Mouse (Mus musculus) large intestine, adult 2 months (tissue): ENCODE measurements at regions not wholly inside any gene's neighbourhood (a gene's known extent, or its start where the extent isn't known, plus 50 kb on each side); places are given as distances from the start of the nearest gene placed in this dataset.

Source experiments
- DNase-seq: peaks from one replicate; pipeline ENCODE4 v3.0.0-alpha.2; 2012; ENCODE audit warnings: low read depth, low spot score
- WGBS: fragments of 180-500 bp; shearing (Covaris S2); methylation state at CpG from one replicate; pipeline ENCODE4 v1.1.7; 2018; 5-methylcytosine and 5-hydroxymethylcytosine counted together

GRCm38 (mm10) chr6:99811842-99812241 lies 85.7 kb upstream of the Prok2 start:
- WGBS, result 49% methylated on average over 4 of the region's 4 CpGs
- DNase-seq, result peak; percentile 8

- 24% methylated on average over 9 of the region's 9 CpGs for WGBS
- DNase-seq, result peak; percentile 76
These were observed 85.0 kb upstream of the Prok2 start for GRCm38 (mm10) chr6:99810974-99811798.

DNA sequence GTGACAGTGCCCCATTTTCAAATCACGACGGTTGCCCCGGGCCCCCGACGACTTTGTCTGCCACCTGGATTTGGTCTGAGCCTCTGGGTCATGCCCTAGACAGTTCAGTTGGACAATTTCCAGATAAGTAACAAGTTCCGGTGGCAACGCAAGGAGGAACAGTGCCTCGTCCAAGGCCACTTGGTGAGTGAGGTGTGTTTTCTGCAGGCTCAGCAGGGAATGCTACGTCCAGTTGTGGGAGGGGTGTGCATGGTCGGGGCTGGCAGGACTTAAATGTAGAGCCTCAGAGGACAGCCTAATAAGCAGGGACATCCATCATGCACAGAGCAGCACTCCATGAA lies 78.7 kb upstream of the Prok2 start:
- no peak for DNase-seq
- 21% methylated on average over 10 of the region's 10 CpGs for WGBS

DNA sequence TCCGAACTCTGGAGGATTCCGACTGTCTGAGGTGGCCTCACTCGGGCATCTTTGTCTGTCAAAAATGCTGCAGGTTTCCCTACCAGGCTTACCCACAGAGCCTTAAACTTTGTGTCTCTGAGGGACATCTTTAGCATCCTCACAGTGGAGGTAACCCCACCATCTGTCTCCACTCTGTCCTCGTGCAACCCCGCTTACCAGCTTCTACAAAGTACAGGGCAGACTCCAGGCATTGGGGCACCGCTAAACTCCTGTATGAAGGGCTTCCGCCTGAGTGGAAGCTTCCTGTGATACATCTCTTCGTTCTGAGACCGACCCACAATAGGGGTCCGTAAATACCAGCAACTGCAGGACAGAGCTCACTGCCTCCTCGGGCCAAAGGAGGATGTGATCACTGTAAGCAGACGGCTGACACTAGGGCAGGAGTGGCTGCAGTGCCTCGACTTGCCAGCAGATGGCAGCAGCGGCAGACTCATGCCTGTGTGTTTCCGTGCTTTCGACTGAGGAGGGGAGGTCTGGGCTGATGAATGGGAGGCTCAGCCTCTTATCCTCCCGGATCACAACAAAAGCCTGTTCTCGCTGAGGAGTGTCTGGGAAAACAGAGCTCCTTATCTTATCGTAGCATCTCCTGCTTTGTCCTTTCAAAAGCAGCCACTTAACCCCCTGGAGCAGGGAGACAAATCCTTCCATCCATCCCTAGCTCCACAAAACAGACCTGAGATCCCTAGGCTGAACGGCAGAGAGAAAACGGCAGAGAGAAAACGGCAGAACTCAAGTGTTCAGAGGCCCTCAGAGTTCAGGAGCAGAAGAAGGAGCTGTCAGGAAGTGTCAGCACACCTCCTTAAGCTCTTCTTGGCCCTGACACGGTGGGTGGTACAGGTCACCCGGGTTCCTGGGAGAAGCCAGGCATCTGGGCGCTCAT lies 78.1 kb upstream of the Prok2 start:
- DNase-seq, result peak; percentile 35
- WGBS, result 24% methylated on average over 25 of the region's 25 CpGs

DNA sequence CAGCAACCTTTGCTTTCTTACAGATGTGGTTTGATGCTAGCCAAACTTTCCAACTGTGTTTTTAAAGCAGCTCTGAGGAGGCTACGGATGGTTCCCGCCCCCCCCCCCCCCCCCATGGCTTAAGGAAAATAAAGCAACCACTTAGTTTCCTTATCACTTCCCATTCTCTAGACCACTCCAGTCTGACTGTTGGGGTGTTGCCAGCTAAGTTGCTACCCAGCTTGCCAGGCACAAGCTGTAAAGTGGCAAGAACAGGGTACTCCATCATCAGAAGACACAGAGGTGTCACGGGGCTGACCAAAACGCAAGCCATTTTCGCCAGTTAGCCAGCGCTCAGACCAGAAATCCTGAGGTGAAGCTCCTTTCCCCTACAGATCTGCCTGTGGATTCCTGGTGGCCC lies 74.7 kb upstream of the Prok2 start:
- WGBS, result 69% methylated on average over 6 of the region's 6 CpGs
- DNase-seq, result no peak

GRCm38 (mm10) chr6:99800324-99800723 lies 74.1 kb upstream of the Prok2 start:
- WGBS, result 33% methylated on average over 14 of the region's 14 CpGs
- no peak for DNase-seq

GRCm38 (mm10) chr6:99796390-99796789 lies 70.2 kb upstream of the Prok2 start:
- WGBS, result 90% methylated on average over 12 of the region's 12 CpGs

DNA sequence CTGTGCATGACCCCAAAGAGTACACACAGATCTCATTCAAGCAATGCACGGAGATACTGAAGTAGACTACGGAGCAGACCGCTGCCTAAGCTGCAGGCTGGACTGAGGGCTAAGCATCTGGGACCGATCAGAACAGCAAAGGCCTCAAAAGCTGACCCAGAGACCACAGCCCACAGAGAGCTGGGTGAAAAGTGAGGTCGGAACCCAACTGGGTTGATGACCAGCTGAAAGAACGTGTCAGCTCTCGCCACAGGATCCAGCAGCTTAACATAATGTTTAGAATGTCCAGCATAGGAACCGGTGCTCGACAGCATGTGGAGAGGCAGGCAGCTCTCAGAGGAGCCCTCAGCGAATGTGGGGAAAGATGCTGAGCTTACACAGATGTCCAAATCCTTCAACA lies 67.4 kb upstream of the Prok2 start:
- WGBS, result 79% methylated on average over 10 of the region's 10 CpGs
- DNase-seq, result no peak

More at GRCm38 (mm10) chr6:99796390-99796789, 70.2 kb upstream of the Prok2 start:
- no peak for DNase-seq

- 80% methylated on average over 10 of the region's 10 CpGs for WGBS
- DNase-seq, result no peak
These were observed 66.2 kb upstream of the Prok2 start for GRCm38 (mm10) chr6:99792353-99792752.

DNA sequence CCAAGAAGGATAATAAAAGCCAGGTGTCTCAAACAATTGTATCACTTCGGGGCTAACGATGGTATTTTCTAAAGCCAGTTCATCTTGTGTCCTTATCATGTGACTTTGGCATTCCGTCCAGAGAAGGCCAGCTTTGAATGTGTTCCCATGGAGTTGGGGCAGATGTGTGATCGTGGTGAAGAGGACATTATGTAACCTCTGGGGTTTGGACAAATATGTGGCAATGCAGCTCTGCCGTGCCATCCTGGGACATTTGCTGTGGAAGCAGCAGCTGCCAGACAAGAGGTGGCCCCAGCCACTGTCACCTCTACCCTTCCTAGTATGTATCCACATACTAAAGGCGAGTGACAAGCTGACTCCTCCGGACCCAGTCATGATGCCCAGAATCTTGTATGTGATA lies 60.8 kb upstream of the Prok2 start:
- DNase-seq, result no peak
- WGBS, result 56% methylated on average over 7 of the region's 7 CpGs

- no peak for DNase-seq
- 81% methylated on average over 6 of the region's 6 CpGs for WGBS
These were observed 59.0 kb upstream of the Prok2 start for GRCm38 (mm10) chr6:99785212-99785611.

GRCm38 (mm10) chr6:99784804-99785203 lies 58.6 kb upstream of the Prok2 start:
- DNase-seq, result no peak
- 72% methylated on average over 3 of the region's 3 CpGs for WGBS

GRCm38 (mm10) chr6:99784285-99784684 lies 58.1 kb upstream of the Prok2 start:
- DNase-seq, result no peak
- WGBS, result 69% methylated on average over 8 of the region's 8 CpGs

GRCm38 (mm10) chr6:99782996-99783395 lies 56.8 kb upstream of the Prok2 start:
- no peak for DNase-seq
- WGBS, result 81% methylated on average over 2 of the region's 2 CpGs
